Mouse (Mus musculus): ENCODE measurements around the gene Ap4b1. TPM values are rescaled to one million over a fixed set of nuclear protein-coding genes. Genes with fewer than 3 reads are reported as not detected.

Gene Ap4b1
- 15.2 and 15.9 TPM in 2 replicates for polyA plus RNA-seq (2015; fragmentation: Nextera tagmentation; extraction: Ambion mirVana)

DNA sequence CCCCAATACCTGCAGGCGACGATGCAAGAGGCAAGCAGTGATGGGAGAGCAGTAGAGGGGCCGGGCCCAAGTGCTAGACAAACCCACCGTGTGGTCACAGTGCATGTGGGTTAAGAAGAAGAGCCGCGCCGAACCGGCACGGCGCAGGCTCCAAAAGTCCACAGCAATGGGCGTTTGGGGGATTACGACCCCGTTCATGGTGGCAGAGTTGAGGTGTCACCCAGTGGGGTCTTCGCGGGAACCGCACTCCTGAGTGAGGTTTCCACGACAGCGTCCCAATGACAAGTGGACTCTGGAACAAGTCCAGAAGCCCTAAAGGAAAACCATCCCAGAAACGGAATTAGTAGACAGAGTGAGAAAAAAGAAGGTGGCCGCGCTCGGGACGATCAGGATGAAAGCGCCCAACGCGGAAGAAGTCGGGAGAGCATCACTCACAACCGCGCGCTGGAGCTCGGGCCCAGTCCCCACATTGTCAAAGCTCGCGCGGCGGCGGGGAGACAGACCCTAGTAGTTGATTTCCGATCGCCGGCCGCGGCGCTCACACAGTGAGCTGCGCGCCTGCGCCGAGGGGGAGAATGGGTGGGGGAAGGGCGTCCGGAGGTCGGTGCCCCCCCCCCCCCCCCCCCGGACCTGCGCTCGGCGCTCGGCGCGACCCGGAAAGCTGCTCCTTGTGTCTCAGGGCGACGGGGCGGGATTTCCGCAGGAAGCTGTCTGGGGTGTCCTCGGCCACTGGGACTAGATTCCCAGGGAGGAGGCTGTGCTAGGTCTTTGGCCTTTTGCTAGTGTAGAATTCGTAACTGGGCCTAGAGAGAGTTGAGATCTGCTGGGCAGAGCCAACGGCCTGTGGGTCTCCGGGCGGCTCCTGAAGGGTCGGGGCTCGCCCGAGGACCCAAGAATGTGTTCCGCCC, at the start of gene Ap4b1, which contains the start of the genes Dclre1b and Gm43064:
Gene Ap4b1 (plus strand): TSS at position 630 of the 908 bp plus-strand sequence.
Gene Dclre1b (minus strand): TSS at position 554 of the 908 bp plus-strand sequence.
Gene Gm43064 (plus strand): TSS at position 683 of the 908 bp plus-strand sequence.
- H3K27ac ChIP-seq (ENCODE audit: low read length): peak within 1 kb of the TSS; percentile 99
- no peaks in the 10 kb centered on the region for H3K27me3 ChIP-seq (ENCODE audit: control insufficient read depth, insufficient read depth, low read depth, low read length)
- H3K9me3 ChIP-seq (replicated peaks; ENCODE audit: control insufficient read depth, low read length): no peaks in the 10 kb centered on the region
- H3K4me3 ChIP-seq (ENCODE audit: low read depth, low read length): peak within 1 kb of the TSS; percentile 94
- peak within 1 kb of the TSS; percentile 76 for H3K4me2 ChIP-seq (ENCODE audit: low read depth, low read length)
- H3K36me3 ChIP-seq (ENCODE audit: control insufficient read depth, insufficient read depth): peaks cover 26% of the 10 kb centered on the region
- peak; percentile 86 for ATAC-seq (ENCODE audit: low read depth)
- under 1% methylated on average over 59 of the region's 70 CpGs for WGBS (ENCODE audit: insufficient replicate concordance)
- H3K9ac ChIP-seq (ENCODE audit: low read depth, low read length): peak within 1 kb of the TSS; percentile 96
- peaks cover 42% of the 10 kb centered on the region for H3K4me1 ChIP-seq (ENCODE audit: control insufficient read depth, low read depth, low read length)

DNA sequence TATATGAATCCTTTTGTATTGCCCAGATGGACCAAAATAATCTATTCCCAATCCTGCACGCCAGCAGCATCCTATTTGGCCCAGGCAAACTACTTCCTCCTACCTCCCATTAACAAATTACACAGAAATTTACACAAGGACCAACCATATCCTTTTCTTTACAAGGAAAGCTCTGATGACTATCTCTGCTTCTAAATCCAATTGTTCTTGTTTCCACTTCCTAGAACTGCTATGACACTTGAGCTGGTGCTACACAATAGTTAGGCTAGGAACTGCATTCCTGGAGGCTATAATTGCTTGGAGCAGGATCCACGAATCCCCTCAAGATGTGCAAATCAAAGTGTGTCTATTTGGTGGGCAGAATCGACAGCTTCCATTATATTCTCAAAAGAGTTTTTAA, 42.5 kb upstream of the Ap4b1 start:
- H3K36me3 ChIP-seq (ENCODE audit: control insufficient read depth, insufficient read depth): peaks cover 77% of the 10 kb centered on the region
- H3K9me3 ChIP-seq (replicated peaks; ENCODE audit: control insufficient read depth, low read length): no peaks in the 10 kb centered on the region
- H3K27me3 ChIP-seq (ENCODE audit: control insufficient read depth, insufficient read depth, low read depth, low read length): no peaks in the 10 kb centered on the region
- no peak overlapping the region for H3K9ac ChIP-seq (ENCODE audit: low read depth, low read length)
- no peak overlapping the region for H3K27ac ChIP-seq (ENCODE audit: low read length)
- no peak for ATAC-seq (ENCODE audit: low read depth)
- no peak overlapping the region for H3K4me3 ChIP-seq (ENCODE audit: low read depth, low read length)
- no peak overlapping the region for H3K4me2 ChIP-seq (ENCODE audit: low read depth, low read length)
- 79% methylated on average over 3 of the region's 3 CpGs for WGBS (ENCODE audit: insufficient replicate concordance)
- no peaks in the 10 kb centered on the region for H3K4me1 ChIP-seq (ENCODE audit: control insufficient read depth, low read depth, low read length)

DNA sequence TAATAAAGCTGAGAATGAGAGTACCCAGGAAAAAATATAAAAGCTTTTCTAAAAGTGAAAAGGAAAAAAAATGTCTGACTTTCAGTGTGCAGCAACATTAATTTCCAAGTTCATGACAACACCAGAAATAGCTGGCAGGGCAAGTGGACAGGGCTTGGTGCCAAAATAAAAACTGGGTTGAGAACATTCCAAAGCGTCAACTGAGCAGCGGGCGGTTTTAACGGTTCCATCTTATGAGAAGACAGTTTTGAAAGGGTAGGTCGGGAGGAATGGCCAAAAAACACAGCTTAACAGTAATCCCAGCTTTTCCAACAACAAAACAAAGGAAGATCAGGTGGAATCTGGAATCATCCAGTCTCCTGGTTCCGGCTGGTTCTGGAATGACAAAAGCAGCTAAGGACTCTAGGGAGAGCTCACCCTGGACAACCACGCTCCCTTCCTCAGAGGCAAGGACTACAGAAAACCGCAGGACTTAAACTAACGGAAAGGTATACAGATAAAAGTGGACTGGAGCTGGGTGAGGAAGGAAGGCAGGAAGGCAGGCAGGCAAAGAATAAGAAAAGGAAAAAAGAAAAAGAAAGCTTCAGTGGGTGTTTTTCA, 37.7 kb upstream of the Ap4b1 start:
- no peak overlapping the region for H3K9ac ChIP-seq (ENCODE audit: low read depth, low read length)
- WGBS (ENCODE audit: insufficient replicate concordance): 70% methylated on average over 9 of the region's 9 CpGs
- H3K4me1 ChIP-seq (ENCODE audit: control insufficient read depth, low read depth, low read length): peaks cover 2% of the 10 kb centered on the region
- no peak overlapping the region for H3K27ac ChIP-seq (ENCODE audit: low read length)
- H3K27me3 ChIP-seq (ENCODE audit: control insufficient read depth, insufficient read depth, low read depth, low read length): no peaks in the 10 kb centered on the region
- H3K4me3 ChIP-seq (ENCODE audit: low read depth, low read length): no peak overlapping the region
- H3K36me3 ChIP-seq (ENCODE audit: control insufficient read depth, insufficient read depth): peaks cover 67% of the 10 kb centered on the region
- ATAC-seq (ENCODE audit: low read depth): no peak
- no peaks in the 10 kb centered on the region for H3K9me3 ChIP-seq (replicated peaks; ENCODE audit: control insufficient read depth, low read length)
- no peak overlapping the region for H3K4me2 ChIP-seq (ENCODE audit: low read depth, low read length)

DNA sequence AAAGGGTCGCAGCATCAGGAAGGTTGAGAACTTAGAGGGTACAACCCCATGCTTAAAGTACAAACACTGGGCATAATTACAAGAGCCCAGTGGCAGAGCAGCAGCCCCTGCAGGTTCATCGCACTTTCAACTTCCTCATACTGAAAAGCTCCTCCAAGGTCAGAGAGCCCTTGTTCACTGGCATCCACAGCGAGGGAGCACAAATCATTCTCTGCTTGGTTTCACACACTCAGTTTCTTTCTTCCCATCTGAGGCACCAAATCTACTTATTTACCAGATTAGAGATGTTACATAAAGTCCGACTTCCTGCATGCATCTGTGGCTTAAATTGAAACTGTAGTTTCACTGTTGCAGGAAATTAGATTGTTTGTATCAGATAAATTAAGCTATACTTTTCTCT, 36.5 kb upstream of the Ap4b1 start:
- Histone ChIP-seq H3K27me3 (ENCODE audit: control insufficient read depth, insufficient read depth, low read depth, low read length) (no peaks in the 10 kb centered on the region), H3K4me3 (ENCODE audit: low read depth, low read length) (no peak overlapping the region), H3K9me3 (replicated peaks; ENCODE audit: control insufficient read depth, low read length) (no peaks in the 10 kb centered on the region), H3K27ac (ENCODE audit: low read length) (no peak overlapping the region), H3K36me3 (ENCODE audit: control insufficient read depth, insufficient read depth) (peaks cover 71% of the 10 kb centered on the region), H3K4me2 (ENCODE audit: low read depth, low read length) (no peak overlapping the region), H3K4me1 (ENCODE audit: control insufficient read depth, low read depth, low read length) (peaks cover 2% of the 10 kb centered on the region), H3K9ac (ENCODE audit: low read depth, low read length) (no peak overlapping the region)
- WGBS (ENCODE audit: insufficient replicate concordance): 54% methylated on average over 4 of the region's 4 CpGs
- ATAC-seq (ENCODE audit: low read depth): no peak

DNA sequence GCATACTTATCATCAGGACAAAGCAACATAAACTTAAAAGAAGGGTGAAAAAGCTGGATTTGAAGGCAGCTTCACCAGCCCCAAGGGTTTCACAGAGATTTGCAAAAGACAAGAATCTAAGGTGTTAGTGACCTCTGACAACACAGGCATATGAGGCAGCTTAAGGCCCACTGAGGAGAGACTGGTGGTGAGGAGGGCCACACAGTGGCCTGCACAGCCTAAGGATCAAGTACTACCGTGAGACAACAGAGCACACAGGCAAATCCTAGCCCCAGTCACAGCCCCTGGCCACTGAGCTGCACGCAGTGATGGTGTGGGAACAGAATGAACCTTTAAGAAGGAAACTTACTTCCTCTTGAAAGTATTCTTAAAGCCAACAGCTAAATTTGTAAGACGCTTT, 35.8 kb upstream of the Ap4b1 start:
- Histone ChIP-seq H3K4me1 (ENCODE audit: control insufficient read depth, low read depth, low read length) (peaks cover 3% of the 10 kb centered on the region), H3K9ac (ENCODE audit: low read depth, low read length) (no peak overlapping the region), H3K9me3 (replicated peaks; ENCODE audit: control insufficient read depth, low read length) (no peaks in the 10 kb centered on the region), H3K4me3 (ENCODE audit: low read depth, low read length) (no peak overlapping the region), H3K36me3 (ENCODE audit: control insufficient read depth, insufficient read depth) (peaks cover 69% of the 10 kb centered on the region), H3K4me2 (ENCODE audit: low read depth, low read length) (no peak overlapping the region), H3K27ac (ENCODE audit: low read length) (0 out of 2 replicates have a peak overlapping the region, but pooled peaks have one; percentile 8), H3K27me3 (ENCODE audit: control insufficient read depth, insufficient read depth, low read depth, low read length) (no peaks in the 10 kb centered on the region)
- 72% methylated on average over 3 of the region's 3 CpGs for WGBS (ENCODE audit: insufficient replicate concordance)
- no peak for ATAC-seq (ENCODE audit: low read depth)

DNA sequence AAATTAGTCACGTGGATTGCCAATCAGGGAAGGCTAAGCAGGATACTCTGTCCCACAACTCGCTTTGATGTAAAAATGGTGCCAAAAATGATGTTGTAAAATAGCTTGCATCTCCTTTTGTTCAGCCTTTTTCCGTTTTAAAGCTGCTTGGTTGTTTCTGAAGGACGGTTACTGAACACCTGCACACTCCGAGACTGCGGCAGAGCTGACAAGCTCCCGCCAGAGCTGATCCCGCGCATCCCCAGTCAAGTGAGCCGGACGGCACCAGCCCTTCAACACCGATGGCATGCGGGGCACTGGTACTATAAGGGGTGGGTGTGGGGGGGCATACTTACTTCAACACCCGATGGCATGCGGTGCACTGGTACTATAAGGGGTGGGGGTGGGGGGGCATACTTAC, 35.3 kb upstream of the Ap4b1 start:
- H3K4me1 ChIP-seq (ENCODE audit: control insufficient read depth, low read depth, low read length): peaks cover 5% of the 10 kb centered on the region
- WGBS (ENCODE audit: insufficient replicate concordance): 84% methylated on average over 15 of the region's 15 CpGs
- H3K36me3 ChIP-seq (ENCODE audit: control insufficient read depth, insufficient read depth): peaks cover 65% of the 10 kb centered on the region
- no peaks in the 10 kb centered on the region for H3K27me3 ChIP-seq (ENCODE audit: control insufficient read depth, insufficient read depth, low read depth, low read length)
- ATAC-seq (ENCODE audit: low read depth): no peak
- no peaks in the 10 kb centered on the region for H3K9me3 ChIP-seq (replicated peaks; ENCODE audit: control insufficient read depth, low read length)
- H3K9ac ChIP-seq (ENCODE audit: low read depth, low read length): no peak overlapping the region
- H3K4me3 ChIP-seq (ENCODE audit: low read depth, low read length): no peak overlapping the region
- H3K27ac ChIP-seq (ENCODE audit: low read length): no peak overlapping the region
- no peak overlapping the region for H3K4me2 ChIP-seq (ENCODE audit: low read depth, low read length)

DNA sequence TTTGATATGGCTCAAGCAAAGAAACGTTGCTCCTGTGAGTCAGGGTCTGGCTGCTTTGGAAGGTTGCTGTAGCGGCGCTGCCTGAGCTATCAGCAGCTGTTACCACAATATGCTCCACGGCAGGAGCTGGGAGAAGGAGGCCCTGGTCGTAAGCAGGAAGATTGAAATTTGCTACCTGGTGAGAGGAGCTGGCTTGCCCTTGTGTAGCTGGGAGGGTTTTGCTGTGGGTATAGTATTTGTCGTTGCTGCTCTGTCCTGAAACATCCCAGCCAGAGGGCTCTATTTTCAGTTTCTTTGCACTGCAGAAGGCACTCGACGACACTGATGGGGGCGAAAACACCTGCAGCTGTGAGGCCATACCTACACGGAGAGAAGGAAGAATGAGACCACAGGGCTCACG, 31.4 kb upstream of the Ap4b1 start:
- no peak for ATAC-seq (ENCODE audit: low read depth)
- WGBS (ENCODE audit: insufficient replicate concordance): 76% methylated on average over 11 of the region's 11 CpGs
- H3K4me3 ChIP-seq (ENCODE audit: low read depth, low read length): no peak overlapping the region
- H3K4me2 ChIP-seq (ENCODE audit: low read depth, low read length): no peak overlapping the region
- no peak overlapping the region for H3K27ac ChIP-seq (ENCODE audit: low read length)
- H3K4me1 ChIP-seq (ENCODE audit: control insufficient read depth, low read depth, low read length): peaks cover 18% of the 10 kb centered on the region
- no peak overlapping the region for H3K9ac ChIP-seq (ENCODE audit: low read depth, low read length)
- no peaks in the 10 kb centered on the region for H3K9me3 ChIP-seq (replicated peaks; ENCODE audit: control insufficient read depth, low read length)
- H3K36me3 ChIP-seq (ENCODE audit: control insufficient read depth, insufficient read depth): peaks cover 42% of the 10 kb centered on the region
- H3K27me3 ChIP-seq (ENCODE audit: control insufficient read depth, insufficient read depth, low read depth, low read length): no peaks in the 10 kb centered on the region

DNA sequence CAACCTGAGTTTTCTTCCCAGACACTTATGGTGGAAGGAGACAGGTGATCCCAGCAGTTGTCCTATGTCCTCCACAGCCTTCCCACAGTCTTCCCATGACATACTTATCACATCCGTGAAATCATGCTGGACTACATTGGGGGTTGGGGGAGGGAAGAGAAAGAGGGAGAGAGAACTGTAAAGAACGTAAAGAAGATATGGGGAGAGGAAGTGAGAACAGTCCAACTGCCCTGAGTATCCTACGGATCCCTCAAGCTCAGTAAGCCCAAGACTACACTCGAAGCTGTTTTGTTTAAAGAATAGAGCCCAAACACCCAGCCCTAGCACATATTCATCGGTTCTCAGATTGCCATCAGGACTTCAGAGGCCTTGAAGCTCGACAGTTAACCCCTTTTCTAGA, 30.7 kb upstream of the Ap4b1 start:
- no peak for ATAC-seq (ENCODE audit: low read depth)
- Histone ChIP-seq H3K4me3 (ENCODE audit: low read depth, low read length) (no peak overlapping the region), H3K9ac (ENCODE audit: low read depth, low read length) (no peak overlapping the region), H3K27me3 (ENCODE audit: control insufficient read depth, insufficient read depth, low read depth, low read length) (no peaks in the 10 kb centered on the region), H3K9me3 (replicated peaks; ENCODE audit: control insufficient read depth, low read length) (no peaks in the 10 kb centered on the region), H3K36me3 (ENCODE audit: control insufficient read depth, insufficient read depth) (peaks cover 36% of the 10 kb centered on the region), H3K27ac (ENCODE audit: low read length) (no peak overlapping the region), H3K4me1 (ENCODE audit: control insufficient read depth, low read depth, low read length) (peaks cover 20% of the 10 kb centered on the region), H3K4me2 (ENCODE audit: low read depth, low read length) (no peak overlapping the region)
- 59% methylated on average over 6 of the region's 6 CpGs for WGBS (ENCODE audit: insufficient replicate concordance)

DNA sequence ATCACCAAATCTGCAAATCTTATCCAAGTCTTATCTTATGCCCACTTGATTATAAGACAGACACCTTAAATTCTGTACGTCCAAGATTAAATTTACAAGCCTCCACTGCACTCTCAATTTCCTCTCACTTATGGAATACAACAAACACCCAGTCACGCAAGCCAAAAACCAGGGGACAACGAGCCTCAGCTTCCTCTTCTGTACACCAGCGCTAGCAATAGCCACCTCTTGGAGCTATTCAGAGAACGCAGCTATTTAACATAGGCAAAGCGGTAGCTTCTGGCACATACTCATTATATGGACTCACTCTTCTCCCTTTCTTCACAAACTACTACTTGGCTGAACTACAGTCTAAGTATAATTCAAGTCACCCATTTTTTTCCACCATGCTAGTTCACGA, 30.1 kb upstream of the Ap4b1 start:
- H3K9ac ChIP-seq (ENCODE audit: low read depth, low read length): no peak overlapping the region
- H3K4me2 ChIP-seq (ENCODE audit: low read depth, low read length): no peak overlapping the region
- H3K4me3 ChIP-seq (ENCODE audit: low read depth, low read length): no peak overlapping the region
- H3K9me3 ChIP-seq (replicated peaks; ENCODE audit: control insufficient read depth, low read length): no peaks in the 10 kb centered on the region
- 42% methylated on average over 7 of the region's 7 CpGs for WGBS (ENCODE audit: insufficient replicate concordance)
- peaks cover 26% of the 10 kb centered on the region for H3K4me1 ChIP-seq (ENCODE audit: control insufficient read depth, low read depth, low read length)
- ATAC-seq (ENCODE audit: low read depth): no peak
- H3K27me3 ChIP-seq (ENCODE audit: control insufficient read depth, insufficient read depth, low read depth, low read length): no peaks in the 10 kb centered on the region
- H3K36me3 ChIP-seq (ENCODE audit: control insufficient read depth, insufficient read depth): peaks cover 31% of the 10 kb centered on the region
- no peak overlapping the region for H3K27ac ChIP-seq (ENCODE audit: low read length)
